Mouse (Mus musculus) urinary bladder, adult 18-20 months (tissue): ENCODE results near the gene Mei1.

Experiments used
- DNase-seq, 2 experiments: peaks; one replicate each; pipeline ENCODE4 v3.0.0; 2022; ENCODE audit warnings: low spot score in 2 of 2, mixed read lengths in 2 of 2

Mei1 gene

GRCm38 (mm10) chr15:82172648-82173047 is 102.9 kb downstream of the Mei1 start:
- DNase-seq = no peak

DNA sequence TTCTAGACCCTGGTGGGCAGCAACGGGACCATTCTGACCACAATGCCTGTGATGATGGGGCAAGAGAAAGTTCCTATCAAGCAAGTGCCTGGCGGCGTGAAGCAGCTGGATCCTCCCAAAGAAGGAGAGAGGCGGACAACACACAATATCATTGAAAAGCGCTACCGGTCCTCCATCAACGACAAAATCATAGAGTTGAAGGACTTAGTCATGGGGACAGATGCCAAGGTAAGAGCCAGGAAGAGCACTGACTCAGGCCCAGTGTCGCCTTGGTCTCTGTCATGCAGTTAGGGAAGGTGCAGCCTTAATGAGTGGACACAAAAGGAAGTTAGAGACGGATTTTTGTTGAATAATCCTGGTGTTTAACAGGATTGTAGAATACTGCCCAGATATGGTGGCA is 105.3 kb downstream of the Mei1 start:
- no peak for DNase-seq
